Comparison of ENCODE assay signal across 17 mouse cellular contexts in the genomic region with DNA sequence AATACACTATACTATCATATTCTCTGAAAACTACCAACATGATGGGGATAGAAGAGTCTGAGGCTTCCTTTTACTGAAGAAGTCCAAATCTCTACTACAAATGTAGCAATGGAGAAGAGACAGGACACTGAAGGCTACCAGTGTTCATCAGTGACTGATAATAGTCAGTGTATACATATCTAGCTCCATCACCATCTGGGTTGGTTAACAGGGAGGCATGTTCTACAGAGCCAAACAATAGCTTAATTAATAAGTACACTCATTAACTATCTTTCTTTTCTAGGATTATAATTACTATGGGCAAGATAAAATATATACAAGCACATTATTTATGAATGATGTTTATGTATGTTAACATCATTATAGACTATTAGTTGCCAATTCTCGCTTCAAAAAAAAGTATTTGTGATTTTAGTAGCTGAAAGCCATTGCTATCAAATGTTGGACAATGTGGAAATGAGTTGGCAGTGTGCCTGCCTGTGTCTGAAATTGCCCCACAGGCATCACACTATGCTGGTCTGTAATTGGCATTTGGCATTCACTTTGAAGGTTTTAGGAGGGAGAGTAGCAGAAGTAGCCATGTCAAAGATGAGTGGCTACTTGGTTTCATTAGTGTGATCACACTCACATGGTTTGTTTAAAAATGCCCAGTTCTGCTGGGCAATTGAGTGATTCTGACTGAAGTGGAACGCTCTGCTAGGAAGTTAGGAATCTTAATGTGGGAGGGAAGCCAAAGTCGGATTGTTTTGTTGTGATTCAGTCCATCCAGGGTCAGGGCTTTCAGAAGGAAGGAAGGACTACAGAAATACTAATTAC.
DNase-seq lines count a peak whose midpoint lies in the region; ATAC-seq and TF ChIP-seq lines count a peak whose summit lies in the region.
"Had no signal": no experiment of that assay in that cellular context is flagged by ENCODE, and none has a peak within 500 bp of the region (broad histone marks: within the 10 kb centered on the region; RNA-seq: fewer than 3 reads in every experiment).

No protein-coding gene starts in this region.

- no peaks in the 10 kb centered on the region for H3K36me3 ChIP-seq in hindbrain, postnatal 0 days (ENCODE audit: insufficient read depth, low read length)
- H3K36me3 ChIP-seq in hindbrain, embryonic 13.5 days = no peaks in the 10 kb centered on the region
- H3K36me3 ChIP-seq: embryonic facial prominence, embryonic 15.5 days; hindbrain, embryonic 10.5 days; intestine, embryonic 15.5 days; kidney, embryonic 15.5 days; liver, embryonic 12.5 days had no signal

- no peak overlapping the region for H3K27ac ChIP-seq in hindbrain, postnatal 0 days
- no peak overlapping the region for H3K27ac ChIP-seq in hindbrain, embryonic 13.5 days
- H3K27ac ChIP-seq: embryonic facial prominence, embryonic 15.5 days; hindbrain, embryonic 10.5 days; intestine, embryonic 15.5 days; kidney, embryonic 15.5 days; liver, embryonic 12.5 days had no signal

- no peaks in the 10 kb centered on the region for H3K27me3 ChIP-seq in hindbrain, postnatal 0 days (ENCODE audit: insufficient read depth, low read length)
- H3K27me3 ChIP-seq in hindbrain, embryonic 13.5 days = no peaks in the 10 kb centered on the region
- H3K27me3 ChIP-seq: embryonic facial prominence, embryonic 15.5 days; intestine, embryonic 15.5 days; kidney, embryonic 15.5 days; liver, embryonic 12.5 days had no signal

- H3K4me2 ChIP-seq in hindbrain, postnatal 0 days (ENCODE audit: low read depth, low read length) = no peak overlapping the region
- no peak overlapping the region for H3K4me2 ChIP-seq in hindbrain, embryonic 13.5 days
- H3K4me2 ChIP-seq: embryonic facial prominence, embryonic 15.5 days; intestine, embryonic 15.5 days; kidney, embryonic 15.5 days; liver, embryonic 12.5 days had no signal

- no peaks in the 10 kb centered on the region for H3K4me1 ChIP-seq in hindbrain, postnatal 0 days (ENCODE audit: insufficient read depth, low read length)
- no peaks in the 10 kb centered on the region for H3K4me1 ChIP-seq in hindbrain, embryonic 13.5 days (replicated peaks)
- H3K4me1 ChIP-seq: embryonic facial prominence, embryonic 15.5 days; hindbrain, embryonic 10.5 days; intestine, embryonic 15.5 days; kidney, embryonic 15.5 days; liver, embryonic 12.5 days had no signal

- no peak for ATAC-seq in hindbrain, postnatal 0 days
- no peak for ATAC-seq in hindbrain, embryonic 13.5 days (ENCODE audit: low FRiP score)
- ATAC-seq: intestine, embryonic 15.5 days; liver, embryonic 12.5 days had no signal

- 61% methylated on average over 3 of the region's 3 CpGs for WGBS in hindbrain, postnatal 0 days
- 81% methylated on average over 3 of the region's 3 CpGs for WGBS in hindbrain, embryonic 13.5 days

- H3K9ac ChIP-seq in hindbrain, postnatal 0 days (replicated peaks; ENCODE audit: low read length) = no peak overlapping the region
- no peak overlapping the region for H3K9ac ChIP-seq in hindbrain, embryonic 13.5 days
- H3K9ac ChIP-seq: embryonic facial prominence, embryonic 15.5 days; intestine, embryonic 15.5 days; kidney, embryonic 15.5 days; liver, embryonic 12.5 days had no signal

- no peaks in the 10 kb centered on the region for H3K9me3 ChIP-seq in hindbrain, postnatal 0 days (ENCODE audit: low read length)
- no peaks in the 10 kb centered on the region for H3K9me3 ChIP-seq in hindbrain, embryonic 13.5 days
- H3K9me3 ChIP-seq: embryonic facial prominence, embryonic 15.5 days; hindbrain, embryonic 10.5 days; intestine, embryonic 15.5 days; kidney, embryonic 15.5 days; liver, embryonic 12.5 days had no signal

- H3K4me3 ChIP-seq in hindbrain, postnatal 0 days (ENCODE audit: low read length) = no peak overlapping the region
- no peak overlapping the region for H3K4me3 ChIP-seq in hindbrain, embryonic 13.5 days
- H3K4me3 ChIP-seq: embryonic facial prominence, embryonic 15.5 days; hindbrain, embryonic 10.5 days; intestine, embryonic 15.5 days; kidney, embryonic 15.5 days; liver, embryonic 12.5 days had no signal

- TF ChIP-seq CTCF in hindbrain, postnatal 0 days (IDR thresholded peaks at IDR 0.05; ENCODE audit: low read depth) = no peak

- DNase-seq in adrenal gland, postnatal 14 days = peak; percentile 21
- no peak for DNase-seq in adrenal gland, adult 8-10 months
- DNase-seq in hindbrain, postnatal 0 days (ENCODE audit: low spot score) = peak; percentile 38
- DNase-seq in retina, postnatal 1 day = peak; percentile 82
- DNase-seq in retina, embryonic 14.5 days (ENCODE audit: low spot score) = no peak
- no peak for DNase-seq in T-cell, adult 2 months (ENCODE audit: low spot score)
- no peak for DNase-seq in ovary, adult 18-20 months (ENCODE audit: low spot score)
- DNase-seq: cerebellum, adult 9-11 months; embryo, embryonic 11 days; spleen, adult 18-20 months; thymus, adult 18-20 months had no signal

Comparison
In these comparisons a context has a peak if more than half of its experiments do, and no peak if none do; other contexts are left out.
1. DNase-seq: peak in adrenal gland, postnatal 14 days (single experiment), hindbrain, postnatal 0 days (single experiment) and retina, postnatal 1 day (single experiment); none in adrenal gland, adult 8-10 months (single experiment), retina, embryonic 14.5 days (single experiment), T-cell, adult 2 months (single experiment) and ovary, adult 18-20 months (single experiment).